Mouse (Mus musculus) kidney, adult 2 months (tissue): Measurements from ENCODE around the gene Npl.

Source experiments
- CTCF ChIP-seq: fragments of 200-500 bp; conservative IDR thresholded peaks from 2 replicates; pipeline ENCODE4 v1.5.1; 2011; ENCODE audit warnings: low read depth, mild to moderate bottlenecking, control low read depth, low read length, moderate library complexity, mixed read lengths; ENCODE audit not compliant: insufficient read depth, insufficient read length
- POLR2A ChIP-seq: fragments of 200-500 bp; IDR thresholded peaks from one replicate; pipeline ENCODE4 v1.6.1; 2011; ENCODE audit warnings: low read depth, low read length, control low read depth

DNA sequence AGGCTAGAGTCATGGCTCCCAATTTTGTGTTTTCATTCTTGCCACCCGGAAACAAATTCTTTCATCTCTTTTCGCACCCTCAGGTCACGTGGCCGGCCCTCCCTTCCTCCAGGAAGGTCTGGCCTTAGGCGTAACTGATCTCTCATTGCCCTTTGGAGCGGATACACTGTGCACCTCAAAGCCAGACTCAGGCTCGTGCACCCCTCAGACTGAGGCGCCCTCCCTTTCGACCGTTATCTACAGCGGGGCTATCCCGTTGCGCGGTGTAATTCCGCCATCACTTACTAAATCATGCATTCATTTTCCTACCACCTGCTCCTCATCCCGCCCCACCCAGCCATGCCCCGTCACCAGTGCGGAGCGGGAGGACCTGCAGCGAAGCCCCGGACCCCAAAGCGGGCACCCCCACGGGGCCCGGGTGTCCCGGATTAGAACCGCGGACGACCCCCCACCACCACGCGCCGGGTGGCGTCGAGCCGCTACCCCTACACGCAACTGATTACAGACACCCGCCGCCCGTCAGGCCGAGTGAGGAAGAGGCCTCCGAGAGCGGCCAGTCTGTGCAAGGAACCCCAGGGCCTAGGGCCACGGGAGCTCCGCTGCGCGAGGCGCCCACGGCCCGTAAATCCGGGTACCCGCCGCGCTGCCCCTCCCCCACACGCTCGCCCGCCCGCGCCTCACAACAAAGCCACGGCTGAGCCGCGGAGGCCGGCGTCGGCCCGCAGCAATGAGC lies 62.9 kb downstream of the Npl start:
- no peak for TF ChIP-seq POLR2A
- no peak for TF ChIP-seq CTCF
